Mouse (Mus musculus): ENCODE measurements at regions not wholly inside any gene's neighbourhood (a gene's known extent, or its start where the extent isn't known, plus 50 kb on each side); places are given as distances from the start of the nearest gene placed in this dataset.

DNA sequence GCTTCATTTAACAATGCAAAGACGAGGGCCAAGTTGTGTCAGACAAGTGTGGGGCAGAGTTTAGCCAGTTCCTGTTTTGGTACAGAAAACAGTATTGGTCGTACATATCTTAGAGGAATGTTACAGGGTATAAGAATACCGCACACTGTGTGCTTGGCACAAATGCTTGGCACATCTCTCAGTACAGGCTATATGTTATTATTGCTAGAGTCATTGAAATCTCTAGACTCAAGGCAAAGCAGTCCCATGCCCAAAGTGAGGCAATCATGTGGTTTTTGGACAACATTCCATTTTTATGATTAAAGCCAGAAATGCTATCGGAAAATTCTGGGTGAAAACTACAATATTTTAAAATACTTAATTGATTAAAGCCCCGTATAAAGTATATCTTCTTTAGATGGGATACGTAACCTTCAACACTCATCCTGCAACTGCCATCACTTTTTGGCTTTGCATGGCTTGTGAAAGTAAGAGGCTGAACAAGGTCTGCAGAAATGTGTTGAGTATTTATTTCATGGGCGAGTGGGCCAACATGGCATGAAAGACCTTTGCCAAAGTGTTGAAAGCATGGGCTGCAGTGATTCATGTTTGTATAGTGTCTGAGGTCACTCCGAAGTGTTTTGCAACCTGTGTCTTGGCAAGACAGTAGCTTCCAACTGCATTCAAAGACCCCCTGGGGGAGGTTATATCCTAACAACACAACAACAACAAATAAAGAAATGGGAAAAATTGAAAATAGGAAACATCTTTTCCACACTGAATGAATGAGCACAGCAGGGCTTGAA is 383.8 kb upstream of the Xrcc4 start:
- TF ChIP-seq POLR2A (IDR thresholded peaks at IDR 0.05; ENCODE audit: borderline replicate concordance, extremely low read depth, low read depth, low read length): no peak
- no peak for TF ChIP-seq CTCF (IDR thresholded peaks at IDR 0.05; ENCODE audit: insufficient read depth, low read length)

Data from lung, adult 2 months (tissue).